Mouse (Mus musculus) adrenal gland, adult 8-10 months (tissue): ENCODE measurements around the gene Uspl1. TPM values are rescaled to one million over a fixed set of nuclear protein-coding genes. Genes with fewer than 3 reads are reported as not detected.

Experiments
- DNase-seq: peaks from one replicate; pipeline ENCODE4 v3.0.0; 2022
- total RNA-seq, 4 experiments: library from RNA; stranded (reverse); gene quantifications; 2 replicates each; pipeline ENCODE4 v1.2.4; 2022

The Uspl1 gene
- total RNA-seq, 4 experiments from 2014 or later: 34.8 to 44.1 (median 37.0) TPM

- DNase-seq: no peak
These were observed 28.7 kb downstream of the Uspl1 start for GRCm38 (mm10) chr5:149212806-149213205.

DNA sequence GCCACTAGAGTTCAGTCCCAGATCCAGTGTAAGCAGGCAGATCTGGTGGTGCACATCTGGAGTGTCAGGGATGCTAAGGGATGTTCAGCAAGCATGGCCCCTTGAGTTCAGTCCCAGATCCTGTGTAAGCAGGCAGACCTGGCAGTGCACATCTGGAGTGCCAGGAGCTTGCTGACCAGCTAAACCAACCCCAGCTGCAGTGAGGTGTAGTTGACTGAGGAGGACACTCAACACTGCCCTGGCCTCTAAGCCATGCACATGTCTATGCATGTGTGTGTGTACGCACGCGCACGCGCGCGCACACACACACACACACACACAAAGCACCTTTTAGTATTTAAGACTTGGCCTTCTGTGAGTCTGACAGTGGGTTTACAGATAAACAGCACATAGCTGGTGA lies 31.4 kb downstream of the Uspl1 start:
- no peak for DNase-seq

- no peak for DNase-seq
These were observed 33.6 kb downstream of the Uspl1 start for GRCm38 (mm10) chr5:149217524-149218357.

- DNase-seq: no peak
These were observed 35.3 kb downstream of the Uspl1 start for GRCm38 (mm10) chr5:149219493-149219892.

DNA sequence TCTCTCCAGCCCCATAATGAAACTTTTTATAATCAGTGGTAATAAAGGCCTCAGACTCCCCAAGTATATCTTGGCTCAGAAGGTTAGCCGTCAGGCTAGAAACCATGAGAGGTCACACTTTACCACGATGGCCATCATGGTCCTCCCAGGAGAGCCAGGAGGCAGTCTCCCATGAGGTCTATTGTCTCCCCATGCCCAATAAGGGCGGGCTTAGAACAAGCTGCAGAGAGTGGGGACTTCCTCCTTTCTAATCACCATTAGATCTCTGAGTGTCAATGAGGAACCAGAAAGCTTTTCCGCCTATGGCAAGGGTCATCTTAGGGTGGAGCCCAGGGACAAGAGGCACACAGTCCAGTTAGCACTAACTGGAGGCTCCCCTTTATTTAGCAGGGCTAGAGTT lies 37.2 kb downstream of the Uspl1 start:
- DNase-seq: no peak

GRCm38 (mm10) chr5:149224666-149225065 lies 40.5 kb downstream of the Uspl1 start:
- DNase-seq: no peak

GRCm38 (mm10) chr5:149228700-149229618 lies 44.8 kb downstream of the Uspl1 start:
- DNase-seq: peak; percentile 98

- DNase-seq: no peak
These were observed 45.6 kb downstream of the Uspl1 start for GRCm38 (mm10) chr5:149229619-149230339.

DNA sequence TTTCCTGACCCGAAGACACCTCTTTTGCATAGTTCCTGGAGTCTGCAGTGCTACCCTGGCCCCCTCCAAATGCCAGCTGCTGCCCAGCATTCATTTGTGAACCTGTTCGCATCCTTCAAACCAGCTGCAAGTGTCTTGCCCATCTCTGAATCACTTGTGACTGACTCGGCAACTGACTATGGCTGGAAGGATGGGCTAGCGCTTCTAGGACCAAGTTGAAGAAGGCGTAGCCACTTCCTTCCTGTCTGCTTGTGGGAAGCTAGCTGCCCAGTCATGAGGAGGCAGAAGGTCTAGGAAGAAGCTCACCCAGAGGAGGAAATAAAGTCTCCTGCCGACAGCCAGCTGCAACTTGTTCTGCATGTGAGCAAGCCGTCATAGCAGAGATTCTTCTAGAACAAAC lies 50.9 kb downstream of the Uspl1 start:
- DNase-seq: no peak

DNA sequence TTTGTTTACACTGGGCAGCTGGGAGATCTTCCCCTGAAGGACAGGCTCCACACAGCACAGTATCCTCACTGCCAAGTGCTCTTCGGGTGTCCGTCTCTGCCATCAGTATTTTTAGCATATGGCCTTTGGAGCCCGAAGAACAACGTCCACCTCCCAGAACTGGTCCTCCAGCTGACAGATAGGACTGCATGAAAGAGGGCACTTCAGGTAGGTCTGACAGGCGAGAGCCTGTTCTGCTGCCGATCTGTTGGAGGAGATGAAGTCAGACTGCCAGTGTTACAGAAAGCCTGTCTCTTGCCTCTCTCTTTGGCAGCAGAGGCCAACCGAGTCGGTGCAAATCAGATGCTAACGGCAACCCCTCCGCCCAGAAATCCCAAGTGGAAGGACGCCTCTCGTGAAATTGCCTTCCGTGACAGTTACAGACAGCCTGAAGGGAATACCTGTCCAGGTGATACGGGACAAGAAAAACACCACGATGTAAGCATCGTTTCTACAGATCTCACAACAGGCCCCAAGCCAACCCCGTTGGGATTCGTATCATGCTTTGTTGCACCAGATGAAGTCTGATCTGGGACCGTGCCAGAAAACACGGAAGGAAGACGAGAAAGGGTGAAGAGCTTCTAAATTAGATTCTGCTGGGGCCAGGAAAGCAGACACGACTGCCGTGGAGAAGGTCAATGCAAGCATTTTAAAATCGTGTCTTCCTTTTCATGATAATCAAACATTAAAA lies 53.2 kb downstream of the Uspl1 start:
- no peak for DNase-seq

DNA sequence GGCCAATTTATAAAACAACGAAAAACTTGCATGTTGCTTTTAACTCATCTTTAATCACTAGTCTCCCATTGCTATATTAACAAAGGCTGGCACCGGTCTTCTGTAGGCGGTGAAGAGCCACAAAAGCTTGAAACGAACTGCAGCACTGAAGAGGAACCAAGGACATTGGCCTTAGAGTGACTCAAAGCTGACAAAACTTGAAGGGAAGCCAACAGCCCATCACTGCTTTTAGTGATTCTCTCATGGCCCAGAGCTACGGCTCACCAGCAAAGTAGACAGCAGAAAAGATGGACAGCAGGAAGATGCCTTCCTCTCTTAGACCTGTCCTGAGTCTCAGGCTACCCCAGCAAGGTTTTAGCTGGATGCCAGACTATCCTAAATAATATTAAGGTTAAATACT lies 58.3 kb downstream of the Uspl1 start:
- DNase-seq: no peak

- no peak for DNase-seq
These were observed 58.9 kb downstream of the Uspl1 start for GRCm38 (mm10) chr5:149243053-149243452.

DNA sequence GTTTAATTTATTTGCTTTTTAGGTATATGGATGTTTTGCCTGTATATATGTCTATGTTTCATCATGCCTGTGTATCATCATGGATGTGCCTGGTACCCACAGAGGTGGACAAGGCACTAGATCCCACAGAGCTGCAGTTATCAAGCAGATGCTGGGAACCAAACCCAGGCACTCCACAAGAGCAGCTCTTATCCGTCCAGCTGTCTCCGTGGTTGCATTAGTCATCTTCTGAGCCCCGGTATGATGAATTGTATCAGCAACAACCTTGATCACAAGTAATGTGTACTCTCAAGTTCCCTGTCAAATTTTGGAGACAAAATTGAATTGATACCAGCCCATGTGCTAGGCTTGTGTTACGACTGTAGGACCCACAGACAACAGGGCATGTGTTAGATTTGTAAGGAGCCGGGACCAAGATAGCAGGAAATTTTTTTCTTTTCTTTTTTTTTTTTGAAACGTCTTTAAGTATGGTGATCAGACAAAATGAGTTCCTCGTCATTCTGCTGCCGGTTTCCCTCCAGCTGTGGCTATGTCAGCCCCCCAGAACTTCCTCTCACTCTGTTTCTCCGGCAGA lies 61.3 kb downstream of the Uspl1 start:
- DNase-seq: no peak

DNA sequence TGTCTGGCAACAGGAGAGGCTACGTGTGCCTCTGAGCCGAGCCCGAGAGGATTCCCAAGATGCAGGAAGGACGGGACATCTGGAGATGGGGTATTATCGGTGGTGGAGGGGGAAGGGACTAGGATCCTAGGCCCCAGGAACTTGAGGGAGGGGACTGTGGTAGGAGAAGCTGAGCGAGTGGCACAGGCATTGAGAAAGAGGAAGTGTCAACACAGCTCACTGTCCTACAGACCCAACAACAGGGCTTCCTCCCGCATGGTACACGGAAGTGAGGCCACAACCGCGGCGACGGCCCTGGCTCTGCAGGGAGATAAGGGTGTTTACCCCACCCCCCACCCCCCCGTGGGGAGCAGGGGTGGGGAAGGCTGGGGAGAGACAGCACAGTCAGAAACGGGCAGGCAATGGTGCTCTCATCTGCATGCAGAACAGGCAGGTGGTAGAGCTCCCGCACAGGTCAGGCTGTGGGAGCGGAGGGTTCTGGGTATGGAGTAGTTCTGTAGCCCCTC lies 61.9 kb downstream of the Uspl1 start:
- no peak for DNase-seq

DNA sequence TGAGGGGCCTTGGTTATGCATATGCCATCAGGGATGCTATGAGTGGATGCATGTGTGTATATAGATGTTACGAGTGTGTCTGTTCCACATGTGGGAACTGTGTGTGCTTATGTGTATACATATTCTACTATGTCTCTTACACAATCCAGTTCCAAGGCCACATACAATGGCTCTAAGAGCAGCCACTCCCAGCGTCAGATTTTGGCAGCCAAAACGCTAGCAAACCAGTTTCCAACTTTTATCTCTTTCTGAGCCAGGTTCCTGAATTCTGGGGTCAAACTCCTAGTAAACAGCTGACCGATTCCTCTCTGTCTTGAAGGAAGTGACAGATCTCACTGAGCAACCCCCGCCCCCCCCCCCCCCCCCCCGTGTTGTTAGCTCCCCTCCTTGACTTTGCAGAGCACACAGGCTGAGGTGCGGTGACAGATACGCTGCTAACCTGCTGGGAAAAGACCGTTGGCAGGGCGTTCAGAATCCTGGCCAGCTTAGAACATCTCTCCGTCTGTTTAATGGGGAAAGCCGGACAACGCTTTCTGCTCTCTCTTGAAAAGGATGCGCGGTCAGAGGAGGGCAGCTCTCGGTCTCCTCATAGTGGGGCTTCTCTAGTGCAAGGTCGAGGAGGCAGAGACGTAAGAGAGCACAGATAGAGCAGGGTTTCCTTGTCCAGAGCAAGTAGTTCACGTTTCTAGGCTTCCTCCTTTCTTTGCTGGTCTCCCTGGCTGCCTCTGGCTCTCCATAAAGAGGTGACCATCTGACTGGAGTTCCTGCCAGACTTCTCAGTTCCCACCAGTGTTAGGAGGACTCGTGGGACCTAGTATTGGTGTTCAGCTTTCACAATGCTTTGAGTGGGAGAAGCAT lies 63.1 kb downstream of the Uspl1 start:
- no peak for DNase-seq

DNA sequence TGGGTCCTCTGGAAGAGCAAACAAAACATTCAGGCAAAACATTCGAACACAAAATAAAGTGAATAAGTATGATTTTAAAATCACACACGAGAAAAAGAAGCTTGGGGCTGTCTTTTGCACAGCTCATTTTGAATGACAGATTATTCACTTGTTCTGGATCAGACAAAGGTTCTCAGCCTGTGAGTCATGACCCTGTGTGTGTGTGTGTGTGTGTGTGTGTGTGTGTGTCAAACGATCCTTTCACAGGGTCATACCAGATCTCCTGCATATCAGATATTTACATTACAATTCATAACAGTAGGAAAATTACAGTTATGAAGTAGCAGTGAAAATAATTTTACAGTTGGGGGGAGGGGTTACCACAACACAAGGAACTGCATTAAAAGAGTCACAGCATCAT lies 68.2 kb downstream of the Uspl1 start:
- DNase-seq: no peak

DNA sequence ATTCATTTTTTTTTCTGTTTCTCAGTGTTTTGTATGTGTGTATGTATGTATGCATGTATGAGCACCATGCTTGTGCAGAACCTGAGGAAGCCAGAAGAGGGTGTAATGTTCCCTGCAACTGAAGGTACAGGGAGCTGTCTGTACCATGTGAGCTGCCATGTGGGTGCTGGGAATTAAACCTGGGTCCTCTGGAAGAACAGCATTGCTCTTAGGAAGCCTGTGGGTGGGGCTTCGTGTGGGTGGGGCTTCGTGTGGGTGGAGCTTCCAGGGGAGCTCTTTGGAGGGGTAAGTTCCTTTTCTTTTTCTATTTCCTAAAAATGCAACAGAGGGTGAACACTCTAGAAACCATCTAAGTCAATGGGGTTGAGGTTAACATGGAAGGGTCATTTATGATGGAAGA lies 69.3 kb downstream of the Uspl1 start:
- no peak for DNase-seq

GRCm38 (mm10) chr5:149255522-149255921 lies 71.4 kb downstream of the Uspl1 start:
- no peak for DNase-seq

- no peak for DNase-seq
These were observed 73.5 kb downstream of the Uspl1 start for GRCm38 (mm10) chr5:149257518-149258281.

DNA sequence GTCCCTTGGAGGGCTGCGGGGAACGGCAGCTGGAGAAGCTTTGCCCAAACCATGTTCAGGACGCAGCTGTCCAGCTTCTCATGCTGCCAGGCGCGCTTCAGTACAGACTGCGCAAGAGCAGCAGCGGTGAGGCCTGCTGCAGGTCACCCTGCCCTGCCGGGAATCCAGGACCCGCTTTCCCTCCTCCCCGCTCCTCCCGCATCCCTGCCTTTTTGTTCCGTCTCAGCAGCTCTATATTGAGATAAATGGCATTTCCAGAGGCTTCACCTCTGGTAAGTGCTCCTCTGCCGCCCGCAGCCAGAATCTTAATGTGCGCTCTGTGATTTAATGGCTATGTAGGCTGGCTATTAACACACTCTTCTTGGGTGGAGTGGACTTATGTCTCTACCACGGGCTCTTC lies 74.9 kb downstream of the Uspl1 start:
- DNase-seq: no peak
